Mouse (Mus musculus): Measurements from ENCODE around the gene Mpdu1. TPM values are rescaled to one million over a fixed set of nuclear protein-coding genes. Genes with fewer than 3 reads are reported as not detected.

Mpdu1 gene
- polyA plus RNA-seq, 1 experiment from 2014 or later: 84.1 TPM

DNA sequence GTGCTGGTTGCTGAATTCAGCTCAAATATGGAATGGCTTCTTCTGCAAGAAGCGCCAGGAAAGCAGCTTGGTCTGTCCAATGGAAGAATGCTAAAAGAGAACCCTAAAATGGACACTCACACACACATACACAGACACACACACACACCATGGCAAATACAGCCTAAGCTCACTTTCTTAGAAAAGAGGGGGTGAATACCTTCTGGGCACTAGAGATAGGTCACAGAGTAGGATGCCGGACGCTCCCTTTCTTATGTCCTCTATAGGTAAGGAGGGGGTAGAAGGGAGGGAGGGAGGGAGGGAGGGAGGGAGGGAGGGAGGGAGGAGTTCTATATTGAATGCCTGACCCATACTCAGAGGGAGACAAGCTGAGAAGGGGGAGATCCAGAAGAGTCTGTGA, 53.9 kb downstream of the Mpdu1 start:
- POLR2A ChIA-PET: interaction anchor here (0.6 kb wide), 1 partner anchor 27 kb away, joined by 3 read pairs; no protein-coding TSS in a partner anchor
- no peak for ATAC-seq

DNA sequence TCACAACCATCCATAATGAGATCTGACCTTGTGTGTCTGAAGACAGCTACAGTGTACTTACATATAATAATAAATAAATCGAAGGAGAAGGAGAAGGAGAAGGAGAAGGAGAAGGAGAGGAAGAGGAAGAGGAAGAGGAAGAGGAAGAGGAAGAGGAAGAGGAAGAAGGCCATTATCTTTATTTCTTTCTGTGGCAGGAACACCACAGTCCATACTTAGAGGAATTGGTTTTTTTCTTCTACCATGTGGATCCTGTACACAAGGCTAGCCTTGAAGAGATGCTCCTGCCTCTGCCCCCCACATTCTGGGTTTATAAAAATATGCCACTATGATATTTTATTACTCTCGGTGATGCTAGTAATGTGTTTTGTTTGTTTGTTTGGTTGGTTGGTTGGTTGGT, 55.6 kb downstream of the Mpdu1 start:
- peaks cover 34% of the 10 kb centered on the region for H3K27me3 ChIP-seq
- in situ Hi-C loops (cut with MboI; ENCODE audit: low pct_unique_long_range_greater_than_20kb): no loop called here
- ChIA-PET POLR2A (no interaction called here), CTCF (no interaction called here)
- no peak for TF ChIP-seq CTCF (IDR thresholded peaks at IDR 0.05)
- DNase-seq (ENCODE audit: low read depth, low spot score) (no peak), ATAC-seq (no peak)

More for the DNA sequence above, 53.9 kb downstream of the Mpdu1 start:
- peaks cover 39% of the 10 kb centered on the region for H3K27me3 ChIP-seq
- in situ Hi-C loops (cut with MboI; ENCODE audit: low pct_unique_long_range_greater_than_20kb): no loop called here
- no peak for DNase-seq (ENCODE audit: low read depth, low spot score)
- CTCF ChIA-PET: interaction anchor here (0.6 kb wide), 1 partner anchor 21 kb away, joined by 3 read pairs; no protein-coding TSS in a partner anchor
- no peak for TF ChIP-seq CTCF (IDR thresholded peaks at IDR 0.05)

Other genes starting within 250 kb of the Mpdu1 start
- gene Kdm6b, start 249.0 kb downstream of the Mpdu1 start, polyA plus RNA-seq (2021): 26.6 TPM
- 1.4 TPM for gene Dnah2, start 113.5 kb downstream of the Mpdu1 start, polyA plus RNA-seq (2021)
- 0.27 TPM for gene Efnb3, start 102.4 kb downstream of the Mpdu1 start, polyA plus RNA-seq (2021)
- gene Wrap53, start 82.4 kb downstream of the Mpdu1 start, polyA plus RNA-seq (2021): 11.4 TPM
- gene Trp53, start 82.3 kb downstream of the Mpdu1 start, polyA plus RNA-seq (2021): 92.8 TPM
- gene Atp1b2, start 56.7 kb downstream of the Mpdu1 start, polyA plus RNA-seq (2021): 0.80 TPM
- gene Shbg, start 44.7 kb downstream of the Mpdu1 start, polyA plus RNA-seq (2021): not detected
- 5.2 TPM for gene Sat2, start 40.6 kb downstream of the Mpdu1 start, polyA plus RNA-seq (2021)
- 82.4 TPM for gene Fxr2, start 29.7 kb downstream of the Mpdu1 start, polyA plus RNA-seq (2021)
- gene Sox15, start 7.3 kb downstream of the Mpdu1 start, polyA plus RNA-seq (2021): 0.15 TPM
- gene Cd68, start 3.5 kb upstream of the Mpdu1 start, polyA plus RNA-seq (2021): 4.4 TPM
- gene Eif4a1, start 9.8 kb upstream of the Mpdu1 start, polyA plus RNA-seq (2021): 592 TPM
- 116 TPM for gene Senp3, start 19.4 kb upstream of the Mpdu1 start, polyA plus RNA-seq (2021)
- 5.0 TPM for gene Tnfsf13, start 23.1 kb upstream of the Mpdu1 start, polyA plus RNA-seq (2021)
- 26.6 TPM for gene Tnfsf12, start 33.2 kb upstream of the Mpdu1 start, polyA plus RNA-seq (2021)
- 7.2 TPM for gene Tnfsfm13, start 33.5 kb upstream of the Mpdu1 start, polyA plus RNA-seq (2021)
- gene Polr2a, start 96.0 kb upstream of the Mpdu1 start, polyA plus RNA-seq (2021): 96.2 TPM
- gene Slc35g3, start 99.3 kb upstream of the Mpdu1 start, polyA plus RNA-seq (2021): 0.32 TPM
- gene Zbtb4, start 103.3 kb upstream of the Mpdu1 start, polyA plus RNA-seq (2021): 36.9 TPM
- 27.7 TPM for gene Chrnb1, start 133.3 kb upstream of the Mpdu1 start, polyA plus RNA-seq (2021)
- 0.03 TPM for gene Fgf11, start 139.2 kb upstream of the Mpdu1 start, polyA plus RNA-seq (2021)
- gene Tmem102, start 143.0 kb upstream of the Mpdu1 start, polyA plus RNA-seq (2021): 1.1 TPM
- gene Gm39566, start 152.7 kb upstream of the Mpdu1 start, polyA plus RNA-seq (2021): not detected
- not detected for gene Spem2, start 155.8 kb upstream of the Mpdu1 start, polyA plus RNA-seq (2021)
- 0.09 TPM for gene Spem1, start 159.5 kb upstream of the Mpdu1 start, polyA plus RNA-seq (2021)
- gene Nlgn2, start 175.1 kb upstream of the Mpdu1 start, polyA plus RNA-seq (2021): 35.0 TPM
- gene Tmem256, start 175.9 kb upstream of the Mpdu1 start, polyA plus RNA-seq (2021): 158 TPM
- gene Plscr3, start 183.7 kb upstream of the Mpdu1 start, polyA plus RNA-seq (2021): 82.9 TPM
- not detected for gene Tnk1, start 196.1 kb upstream of the Mpdu1 start, polyA plus RNA-seq (2021)
- gene Tmem95, start 215.4 kb upstream of the Mpdu1 start, polyA plus RNA-seq (2021): 0.12 TPM
- 8.4 TPM for gene Kctd11, start 218.8 kb upstream of the Mpdu1 start, polyA plus RNA-seq (2021)
- gene Acap1, start 232.9 kb upstream of the Mpdu1 start, polyA plus RNA-seq (2021): 0.40 TPM
- gene 2810408A11Rik, start 238.3 kb upstream of the Mpdu1 start, polyA plus RNA-seq (2021): 3.6 TPM
- gene Neurl4, start 238.4 kb upstream of the Mpdu1 start, polyA plus RNA-seq (2021): 53.3 TPM

Data from Patski (cell line).